Mouse (Mus musculus): ENCODE results near the gene Pip5k1a.

GRCm38 (mm10) chr3:95153874-95154273 is 47.1 kb upstream of the Pip5k1a start:
- TF ChIP-seq CTCF (IDR thresholded peaks at IDR 0.05) (peak; percentile 70), EP300 (IDR thresholded peaks at IDR 0.05; ENCODE audit: insufficient read depth, low read depth, low read length) (no peak), POLR2A (IDR thresholded peaks at IDR 0.05; ENCODE audit: insufficient read depth, low read depth, low read length) (no peak)

All from heart, adult 2 months (tissue).